Mouse (Mus musculus) liver, embryonic 13.5 days (tissue): ENCODE measurements around the gene Mgrn1. TPM values are rescaled to one million over a fixed set of nuclear protein-coding genes. Genes with fewer than 3 reads are reported as not detected.

Experiments
- ATAC-seq: fragments of 200-750 bp; cut with Nextera tagmentation; 2 replicates; pipeline ENCODE4 v1.8.0; 2017; ENCODE audit warnings: low read depth, mild to moderate bottlenecking, moderate number of reproducible peaks, moderate library complexity
- DNase-seq: peaks from one replicate; pipeline ENCODE4 v3.0.0; 2022
- H3K27ac ChIP-seq: fragments of 300-500 bp; sonication (generic); 2 replicates; pipeline ENCODE4 v1.5.1; 2015; ENCODE audit warnings: moderate library complexity, mild to moderate bottlenecking, inconsistent platforms
- H3K27me3 ChIP-seq: fragments of 300-500 bp; sonication (generic); 2 replicates; pipeline ENCODE4 v1.6.1; 2015; ENCODE audit warnings: mild to moderate bottlenecking, inconsistent platforms
- H3K36me3 ChIP-seq: fragments of 300-500 bp; sonication (generic); 2 replicates; pipeline ENCODE4 v1.6.1; 2015; ENCODE audit warnings: mild to moderate bottlenecking, inconsistent platforms
- H3K4me1 ChIP-seq: fragments of 300-500 bp; sonication (generic); replicated peaks from 2 replicates; pipeline ENCODE4 v1.6.1; 2015; ENCODE audit warnings: inconsistent platforms
- H3K4me2 ChIP-seq: fragments of 300-500 bp; sonication (generic); 2 replicates; pipeline ENCODE4 v1.6.1; 2015; ENCODE audit warnings: inconsistent platforms, mild to moderate bottlenecking, moderate library complexity
- H3K4me3 ChIP-seq: fragments of 300-500 bp; sonication (generic); replicated peaks from 2 replicates; pipeline ENCODE4 v1.5.1; 2015; ENCODE audit warnings: mild to moderate bottlenecking, inconsistent platforms
- H3K9ac ChIP-seq: fragments of 300-500 bp; sonication (generic); 2 replicates; pipeline ENCODE4 v1.6.1; 2015; ENCODE audit warnings: mild to moderate bottlenecking, inconsistent platforms
- H3K9me3 ChIP-seq: fragments of 300-500 bp; sonication (generic); replicated peaks from 2 replicates; pipeline ENCODE4 v1.6.1; 2016; ENCODE audit warnings: inconsistent platforms
- WGBS: fragments of 180-500 bp; shearing (Covaris S2); methylation state at CpG from one replicate; pipeline ENCODE4 v1.1.7; 2015; ENCODE audit not compliant: insufficient replicate concordance; 5-methylcytosine and 5-hydroxymethylcytosine counted together
- polyA plus RNA-seq: library from polyadenylated mRNA; unstranded; fragments of >200 nt; fragmentation: Nextera tagmentation; extraction: Ambion mirVana; gene quantifications from 2 replicates; pipeline ENCODE4 v1.2.1, GENCODE M21; 2015

Gene Mgrn1
- polyA plus RNA-seq, 1 experiment from 2014 or later = 22.6 TPM

DNA sequence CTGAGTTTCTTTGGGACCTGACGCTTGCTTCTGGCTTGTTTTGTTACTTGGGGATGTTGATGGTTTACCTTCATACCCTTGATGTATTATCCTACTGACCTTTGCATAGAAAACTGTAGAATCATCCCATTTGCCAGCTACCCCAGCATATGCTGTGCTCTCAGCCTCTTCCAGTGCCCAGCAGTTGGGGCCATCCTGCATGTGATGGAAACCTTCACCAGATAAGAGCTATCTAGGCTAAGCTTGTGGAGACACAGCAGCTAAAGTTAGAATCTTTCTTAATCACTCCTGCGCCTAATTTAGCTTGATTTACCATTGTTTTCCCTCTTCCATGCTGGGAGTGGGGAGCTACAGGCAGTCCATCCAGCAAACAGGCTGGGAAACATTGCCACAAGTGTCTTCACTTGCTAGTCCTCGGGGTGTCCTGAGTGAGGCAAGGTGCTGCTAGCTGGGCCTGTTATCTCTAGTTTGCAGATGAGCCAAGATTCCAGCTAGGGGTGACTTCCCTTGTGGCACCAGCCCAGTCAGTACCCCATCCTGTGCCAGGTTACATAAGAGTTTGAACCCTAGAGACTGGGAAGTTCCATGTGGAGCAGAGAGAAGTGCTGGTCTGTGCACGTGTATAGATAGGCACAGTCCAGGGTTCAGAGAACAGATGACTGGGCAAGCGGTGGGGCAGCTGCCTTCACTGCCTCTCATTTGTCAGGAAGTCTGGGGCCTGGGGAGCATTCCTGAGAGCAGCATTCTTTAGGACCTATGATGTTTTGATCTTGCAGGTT lies 10.4 kb downstream of the Mgrn1 start:
- H3K4me3 ChIP-seq = no peak overlapping the region
- peak overlapping the region; percentile 78 for H3K27ac ChIP-seq
- H3K4me2 ChIP-seq = peak overlapping the region; percentile 47
- peak overlapping the region; percentile 44 for H3K9ac ChIP-seq
- no peaks in the 10 kb centered on the region for H3K9me3 ChIP-seq
- peak; percentile 51 for DNase-seq
- 19% methylated on average over 5 of the region's 5 CpGs for WGBS
- H3K36me3 ChIP-seq = no peaks in the 10 kb centered on the region
- peak; percentile 89 for ATAC-seq
- H3K4me1 ChIP-seq = peaks cover 50% of the 10 kb centered on the region
- no peaks in the 10 kb centered on the region for H3K27me3 ChIP-seq

DNA sequence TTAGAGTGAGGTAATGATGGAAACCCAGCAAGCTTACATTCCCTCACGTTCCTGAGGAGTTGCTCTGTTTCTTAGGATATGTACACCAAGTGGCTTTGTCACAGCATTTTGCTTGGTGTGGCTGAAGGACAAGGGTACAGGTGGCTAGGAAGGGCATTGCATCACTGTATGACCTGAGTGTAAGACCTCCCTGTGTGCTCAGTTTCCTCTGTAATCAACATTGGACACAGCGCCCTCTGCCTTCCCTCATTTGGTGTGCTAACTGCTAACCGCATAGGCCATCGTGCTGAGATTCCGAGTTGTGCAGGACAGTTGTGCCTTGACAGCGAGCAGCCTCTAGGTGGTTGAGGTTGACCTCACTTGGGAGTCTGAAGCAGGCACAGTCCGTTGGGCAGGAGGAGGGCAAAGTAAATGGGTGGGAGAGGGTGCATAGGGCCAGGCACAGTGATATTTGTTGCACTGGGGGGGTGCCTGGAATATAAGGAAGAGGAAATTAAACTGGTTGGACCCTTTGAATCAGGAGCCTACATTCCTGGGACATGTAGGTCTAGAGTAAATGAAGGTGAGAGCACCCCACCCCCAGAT lies 11.2 kb downstream of the Mgrn1 start:
- H3K36me3 ChIP-seq = no peaks in the 10 kb centered on the region
- WGBS = 49% methylated on average over 7 of the region's 7 CpGs
- no peak overlapping the region for H3K4me3 ChIP-seq
- H3K4me2 ChIP-seq = peak overlapping the region; percentile 47
- ATAC-seq (peak; percentile 27; the same call in 1 of the 2 replicates), DNase-seq (peak; percentile 15)
- H3K27me3 ChIP-seq = no peaks in the 10 kb centered on the region
- H3K9me3 ChIP-seq = no peaks in the 10 kb centered on the region
- H3K9ac ChIP-seq = peak overlapping the region; percentile 44; the same call in 1 of the 2 replicates
- peak overlapping the region; percentile 78 for H3K27ac ChIP-seq
- peaks cover 50% of the 10 kb centered on the region for H3K4me1 ChIP-seq

DNA sequence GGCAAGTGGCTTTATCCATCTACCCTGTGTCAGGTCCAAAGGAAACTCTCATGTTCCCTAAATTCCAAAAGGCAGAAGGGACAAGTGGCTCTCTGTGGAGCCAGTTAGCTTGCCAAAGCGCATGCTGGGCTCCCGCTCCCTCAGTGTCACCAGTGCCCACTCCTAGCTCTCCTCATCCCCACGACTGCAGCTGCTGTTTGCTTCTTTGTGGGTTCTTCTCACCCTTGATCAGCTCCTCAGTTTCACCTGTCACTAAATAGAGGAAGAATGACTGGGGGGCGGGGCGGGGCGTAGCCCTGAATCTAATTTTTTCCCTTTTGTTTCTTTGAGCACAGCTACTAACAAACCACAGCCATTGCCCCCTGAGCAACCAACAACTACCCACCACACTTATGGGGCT lies 12.8 kb downstream of the Mgrn1 start:
- Histone ChIP-seq H3K9ac (no peak overlapping the region), H3K9me3 (no peaks in the 10 kb centered on the region), H3K4me2 (no peak overlapping the region), H3K4me1 (peaks cover 64% of the 10 kb centered on the region), H3K36me3 (no peaks in the 10 kb centered on the region), H3K27me3 (no peaks in the 10 kb centered on the region), H3K27ac (no peak overlapping the region), H3K4me3 (no peak overlapping the region)
- 72% methylated on average over 6 of the region's 6 CpGs for WGBS
- ATAC-seq (no peak), DNase-seq (no peak)

DNA sequence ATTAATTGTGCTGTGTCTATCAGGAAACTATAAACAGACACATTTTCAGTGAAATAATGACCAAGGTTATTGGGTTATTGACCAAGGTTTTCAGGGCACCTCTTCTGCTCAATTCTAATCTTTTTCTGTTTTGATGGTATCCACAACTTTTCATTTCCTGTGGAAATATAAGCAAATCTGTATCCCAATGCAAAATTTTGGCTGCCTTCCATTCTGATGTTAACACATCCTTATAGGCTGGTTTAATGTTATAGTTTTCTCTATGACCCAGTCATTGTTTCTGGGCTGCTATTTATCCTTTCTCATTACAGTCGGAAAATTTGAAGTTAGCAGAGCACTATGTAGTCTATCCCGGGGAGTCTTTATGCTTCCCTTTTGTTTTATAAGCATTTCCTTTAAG lies 13.7 kb downstream of the Mgrn1 start:
- DNase-seq = no peak
- H3K27me3 ChIP-seq = no peaks in the 10 kb centered on the region
- peaks cover 61% of the 10 kb centered on the region for H3K4me1 ChIP-seq
- no peak overlapping the region for H3K4me2 ChIP-seq
- H3K36me3 ChIP-seq = no peaks in the 10 kb centered on the region
- WGBS = 72% methylated on average over 2 of the region's 2 CpGs
- no peak overlapping the region for H3K9ac ChIP-seq
- no peak for ATAC-seq
- no peak overlapping the region for H3K27ac ChIP-seq
- no peak overlapping the region for H3K4me3 ChIP-seq
- H3K9me3 ChIP-seq = no peaks in the 10 kb centered on the region

DNA sequence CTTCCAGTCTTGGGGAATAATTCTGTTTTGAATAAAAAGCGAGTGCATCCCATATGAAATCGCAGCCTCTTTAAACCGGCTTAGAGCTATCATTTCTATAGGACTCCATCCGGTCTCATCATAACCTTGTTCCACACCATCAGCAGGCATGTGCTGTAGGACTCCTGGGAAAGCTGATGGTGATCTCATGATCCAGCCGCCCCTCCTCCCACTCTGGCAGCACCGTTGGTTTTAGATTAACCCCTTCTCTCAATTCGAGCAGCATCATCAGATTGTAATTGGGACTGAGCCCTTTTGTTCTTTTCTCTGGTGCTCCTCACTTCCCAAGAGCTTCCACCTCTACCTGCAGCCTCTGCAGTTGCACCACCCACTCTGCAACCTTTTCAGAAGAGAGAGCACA lies 15.1 kb downstream of the Mgrn1 start:
- ATAC-seq (no peak), DNase-seq (no peak)
- Histone ChIP-seq H3K9ac (no peak overlapping the region), H3K27me3 (no peaks in the 10 kb centered on the region), H3K4me2 (no peak overlapping the region), H3K9me3 (no peaks in the 10 kb centered on the region), H3K4me3 (no peak overlapping the region), H3K4me1 (peaks cover 62% of the 10 kb centered on the region), H3K36me3 (no peaks in the 10 kb centered on the region), H3K27ac (no peak overlapping the region)
- 68% methylated on average over 7 of the region's 7 CpGs for WGBS

DNA sequence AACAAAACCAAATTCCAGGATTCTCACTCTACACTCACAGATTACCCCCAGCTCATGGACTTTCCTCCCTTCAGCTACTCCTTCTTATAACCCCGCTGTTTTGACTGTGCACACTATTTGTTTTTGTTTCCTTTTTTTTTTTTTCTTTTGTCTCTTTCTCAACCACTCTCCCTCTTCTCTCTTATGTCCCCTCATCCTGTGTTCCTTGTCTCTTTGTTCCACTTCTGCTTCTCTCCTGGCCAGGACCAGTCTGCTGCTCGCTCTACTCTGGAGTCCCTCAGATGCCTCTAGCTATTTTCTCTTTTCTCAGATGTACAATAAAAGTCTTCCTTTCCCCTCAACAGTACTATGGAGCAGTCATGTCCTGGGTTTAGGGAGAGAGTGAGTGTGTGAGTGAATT lies 16.3 kb downstream of the Mgrn1 start:
- 73% methylated on average over 2 of the region's 2 CpGs for WGBS
- H3K9me3 ChIP-seq = no peaks in the 10 kb centered on the region
- H3K4me2 ChIP-seq = no peak overlapping the region
- ATAC-seq (no peak), DNase-seq (no peak)
- H3K9ac ChIP-seq = no peak overlapping the region
- no peaks in the 10 kb centered on the region for H3K36me3 ChIP-seq
- H3K4me1 ChIP-seq = peaks cover 58% of the 10 kb centered on the region
- H3K27ac ChIP-seq = no peak overlapping the region
- H3K27me3 ChIP-seq = no peaks in the 10 kb centered on the region
- H3K4me3 ChIP-seq = no peak overlapping the region

DNA sequence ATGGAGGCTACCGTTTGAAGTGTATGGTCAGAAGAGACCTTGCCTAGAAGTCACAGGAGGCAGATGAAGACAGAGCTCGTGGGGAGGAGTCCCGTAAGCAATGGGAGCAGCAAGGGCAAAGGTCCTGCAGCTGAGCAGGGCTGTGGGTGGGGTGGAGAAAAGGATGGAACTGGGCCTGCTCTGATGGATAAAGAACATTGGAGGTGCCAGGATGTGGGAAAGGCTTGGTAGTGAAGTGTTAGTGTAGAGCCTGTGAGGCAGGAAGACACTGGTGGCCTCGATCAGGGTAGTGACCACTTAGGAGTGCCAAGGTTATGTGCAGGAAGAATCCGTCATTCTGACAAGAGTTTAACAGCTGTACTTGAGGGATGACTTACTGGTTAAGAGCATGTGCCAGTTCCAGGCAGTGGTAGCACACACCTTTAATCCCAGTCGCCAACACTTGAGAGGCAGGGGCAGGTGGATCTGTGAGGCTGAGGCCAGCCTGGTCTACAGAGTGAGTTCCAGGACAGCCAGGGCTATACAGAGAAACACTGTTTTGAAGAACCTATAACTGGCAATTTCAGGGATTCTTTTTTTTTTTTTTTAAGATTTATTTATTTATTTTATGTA lies 17.5 kb downstream of the Mgrn1 start:
- Histone ChIP-seq H3K27ac (no peak overlapping the region), H3K4me3 (no peak overlapping the region), H3K36me3 (no peaks in the 10 kb centered on the region), H3K27me3 (no peaks in the 10 kb centered on the region), H3K4me2 (no peak overlapping the region), H3K9ac (no peak overlapping the region), H3K4me1 (peaks cover 63% of the 10 kb centered on the region), H3K9me3 (no peaks in the 10 kb centered on the region)
- ATAC-seq = no peak
- WGBS = 62% methylated on average over 6 of the region's 6 CpGs
- DNase-seq = no peak

DNA sequence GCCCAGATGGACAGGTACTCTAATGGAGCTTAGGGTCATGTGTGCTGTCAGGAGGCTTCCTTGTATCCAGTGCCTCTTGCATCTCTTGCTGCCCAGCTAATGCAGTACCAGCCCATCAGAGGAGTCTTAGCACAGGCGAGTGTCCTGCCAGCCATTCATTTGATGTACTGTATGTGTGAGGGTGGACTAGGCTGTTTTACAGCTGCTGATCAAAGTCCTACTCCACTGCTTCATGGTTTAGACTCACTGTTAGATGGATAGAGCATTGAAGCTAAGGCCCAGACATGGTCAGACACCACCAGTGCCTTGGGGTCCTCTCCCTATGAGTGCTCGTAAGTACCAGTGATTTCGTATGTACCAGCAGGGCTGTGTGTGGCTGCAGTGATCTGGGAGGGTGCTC lies 18.8 kb downstream of the Mgrn1 start:
- 80% methylated on average over 3 of the region's 3 CpGs for WGBS
- no peak for ATAC-seq

DNA sequence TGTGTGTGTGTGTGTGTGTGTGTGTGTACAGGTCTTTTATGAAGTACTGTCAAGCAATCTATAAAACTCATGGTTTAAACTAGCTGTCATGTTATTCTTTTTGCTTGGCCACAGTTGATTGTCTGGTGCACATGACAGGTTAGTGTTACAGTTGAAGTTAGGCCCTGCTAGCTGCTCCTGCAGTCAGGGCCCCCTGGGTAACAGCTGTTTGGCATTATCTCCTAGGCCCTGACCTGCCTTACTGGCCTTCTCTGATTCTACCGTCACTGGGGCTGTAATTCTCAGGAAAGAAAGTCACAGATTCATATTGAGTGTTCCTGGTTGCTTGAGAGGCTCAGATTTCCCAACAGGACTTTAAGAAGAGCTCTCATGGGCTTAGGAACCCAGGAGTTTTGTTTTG lies 19.5 kb downstream of the Mgrn1 start:
- ATAC-seq (no peak), DNase-seq (no peak)
- WGBS = 17% methylated on average over 1 of the region's 1 CpGs

More for the DNA sequence above, 18.8 kb downstream of the Mgrn1 start:
- Histone ChIP-seq H3K9ac (no peak overlapping the region), H3K36me3 (peaks cover 6% of the 10 kb centered on the region), H3K27ac (no peak overlapping the region), H3K4me1 (peaks cover 56% of the 10 kb centered on the region), H3K9me3 (no peaks in the 10 kb centered on the region), H3K4me3 (no peak overlapping the region), H3K27me3 (no peaks in the 10 kb centered on the region), H3K4me2 (no peak overlapping the region)
- DNase-seq = no peak

DNA sequence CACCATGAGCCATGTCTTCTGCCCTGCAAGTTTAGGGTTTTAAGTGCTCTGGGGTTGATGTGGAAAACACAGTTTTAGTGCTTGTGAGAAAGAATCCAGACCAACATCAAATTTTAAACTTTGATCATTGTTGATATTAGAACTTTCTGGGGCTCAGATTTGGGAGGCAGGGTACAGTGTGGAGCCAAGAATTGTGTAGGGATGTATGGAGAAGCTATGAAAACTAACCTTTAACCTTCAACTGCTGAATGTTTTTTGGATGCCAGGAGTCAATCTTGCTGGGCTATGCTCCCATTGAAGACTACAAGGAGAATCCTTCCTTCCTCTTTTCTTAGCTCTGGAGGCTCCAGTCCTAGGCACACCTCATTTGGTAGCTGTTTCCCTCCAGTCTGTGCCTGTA lies 20.5 kb downstream of the Mgrn1 start:
- Histone ChIP-seq H3K27me3 (no peaks in the 10 kb centered on the region), H3K36me3 (peaks cover 21% of the 10 kb centered on the region), H3K9me3 (no peaks in the 10 kb centered on the region), H3K4me3 (no peak overlapping the region), H3K9ac (no peak overlapping the region), H3K4me1 (peaks cover 56% of the 10 kb centered on the region), H3K4me2 (no peak overlapping the region), H3K27ac (no peak overlapping the region)
- DNase-seq (no peak), ATAC-seq (no peak)

More for the DNA sequence above, 19.5 kb downstream of the Mgrn1 start:
- no peak overlapping the region for H3K4me2 ChIP-seq
- H3K4me1 ChIP-seq = peaks cover 56% of the 10 kb centered on the region
- H3K9ac ChIP-seq = no peak overlapping the region
- no peak overlapping the region for H3K4me3 ChIP-seq
- H3K27ac ChIP-seq = no peak overlapping the region; the same call in 1 of the 2 replicates
- no peaks in the 10 kb centered on the region for H3K27me3 ChIP-seq
- H3K9me3 ChIP-seq = no peaks in the 10 kb centered on the region
- H3K36me3 ChIP-seq = peaks cover 12% of the 10 kb centered on the region

DNA sequence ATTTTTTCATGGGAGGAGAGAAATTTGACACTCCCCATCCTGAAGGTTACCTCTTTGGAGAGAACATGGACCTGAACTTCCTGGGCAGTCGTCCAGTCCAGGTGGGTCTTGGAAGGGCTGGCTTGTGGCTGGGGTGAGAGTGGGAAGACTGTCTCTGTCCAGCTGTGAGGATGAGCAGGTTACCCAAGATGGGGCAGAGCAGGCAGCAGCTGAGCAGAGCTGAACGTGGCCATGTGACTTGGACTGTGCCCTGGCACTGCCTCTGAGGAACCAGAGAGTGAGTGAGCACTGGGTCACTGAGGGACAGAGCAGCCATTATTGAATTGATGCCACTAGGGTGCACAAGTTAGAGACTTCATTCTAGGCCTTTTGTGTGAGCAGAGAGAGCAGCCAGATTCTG lies 21.3 kb downstream of the Mgrn1 start:
- H3K27ac ChIP-seq = no peak overlapping the region

More for the DNA sequence above, 21.3 kb downstream of the Mgrn1 start:
- Histone ChIP-seq H3K36me3 (peaks cover 28% of the 10 kb centered on the region), H3K4me2 (no peak overlapping the region), H3K9me3 (no peaks in the 10 kb centered on the region), H3K4me3 (no peak overlapping the region), H3K9ac (no peak overlapping the region), H3K27me3 (no peaks in the 10 kb centered on the region), H3K4me1 (peaks cover 55% of the 10 kb centered on the region)
- ATAC-seq = no peak
- no peak for DNase-seq
- 51% methylated on average over 2 of the region's 2 CpGs for WGBS
